Mouse (Mus musculus): Measurements from ENCODE around the gene Ftl1. TPM values are rescaled to one million over a fixed set of nuclear protein-coding genes. Genes with fewer than 3 reads are reported as not detected.

The Ftl1 gene
- total RNA-seq, 2 experiments from 2014 or later = 961 to 1,479 TPM

DNA sequence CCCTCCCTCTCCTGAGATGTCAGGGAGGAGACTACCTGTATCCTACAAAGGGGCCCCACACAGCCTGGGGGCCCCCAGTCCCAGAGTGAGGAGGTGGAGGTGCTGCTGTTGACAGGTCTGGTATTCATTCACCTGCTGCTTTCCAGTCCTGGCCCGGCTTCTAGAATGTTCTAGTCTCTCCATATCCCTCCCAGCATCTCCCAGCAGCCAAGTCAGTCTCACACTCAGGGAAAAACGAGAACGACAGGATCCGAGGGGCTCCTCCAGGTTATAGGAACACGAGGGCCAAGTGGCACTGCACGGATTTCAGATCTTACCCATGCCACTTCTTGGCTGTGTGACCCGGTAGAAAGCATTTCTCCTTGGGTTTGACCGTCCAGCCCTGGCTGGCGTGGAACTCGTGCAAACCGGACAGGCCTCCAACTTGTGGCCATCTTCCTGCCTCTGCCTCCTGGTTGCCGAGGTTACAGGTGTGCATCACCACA, 44.9 kb downstream of the Ftl1 start:
- no peak for ATAC-seq (replicated peaks; ENCODE audit: poor library complexity)

GRCm38 (mm10) chr7:45413864-45414739, 45.6 kb downstream of the Ftl1 start:
- ATAC-seq (replicated peaks; ENCODE audit: poor library complexity) = no peak

DNA sequence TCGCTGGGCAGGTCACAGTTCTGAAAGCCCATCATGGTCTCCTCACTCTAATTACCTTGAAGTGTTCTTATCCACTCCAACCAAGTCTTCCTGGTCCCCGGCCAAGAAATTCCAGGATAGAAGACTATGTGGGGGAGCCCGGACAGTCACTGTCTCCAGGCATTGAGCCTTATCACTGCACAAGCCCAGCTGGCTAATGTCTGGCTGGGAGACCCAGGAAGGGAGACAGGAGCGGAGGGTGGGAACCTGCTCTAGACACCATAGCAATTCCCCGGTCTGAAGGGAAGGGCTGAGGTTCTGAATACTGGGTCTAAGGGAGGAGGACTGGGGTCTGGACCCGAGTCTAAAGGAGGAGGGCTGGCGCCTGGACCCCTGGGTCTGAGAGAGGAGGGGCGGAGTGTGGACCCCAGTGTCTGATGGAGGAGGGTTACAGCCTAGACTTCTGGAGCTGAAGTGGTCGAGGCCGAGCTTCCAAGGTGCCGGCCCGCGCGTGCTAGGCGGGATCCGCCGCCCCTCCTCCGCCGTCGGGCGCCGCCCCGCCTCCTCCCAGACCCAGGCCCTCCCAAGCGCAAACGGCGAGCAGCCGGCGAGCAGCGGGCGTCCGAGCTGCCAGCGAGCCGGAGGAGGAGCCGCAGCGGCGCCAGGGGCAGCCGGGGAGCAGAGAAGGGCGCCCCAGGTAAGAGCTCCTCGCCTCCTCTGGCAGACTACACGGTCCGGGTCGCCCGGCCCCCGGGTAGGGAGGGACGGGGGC, 46.4 kb downstream of the Ftl1 start, which contains the start of gene Ntf5:
TSS of gene Ntf5 (plus strand) at position 583 of the 751 bp plus-strand sequence.
- ATAC-seq (replicated peaks; ENCODE audit: poor library complexity) = no peak

GRCm38 (mm10) chr7:45412421-45412820, 47.3 kb downstream of the Ftl1 start:
- no peak for ATAC-seq (replicated peaks; ENCODE audit: poor library complexity)

DNA sequence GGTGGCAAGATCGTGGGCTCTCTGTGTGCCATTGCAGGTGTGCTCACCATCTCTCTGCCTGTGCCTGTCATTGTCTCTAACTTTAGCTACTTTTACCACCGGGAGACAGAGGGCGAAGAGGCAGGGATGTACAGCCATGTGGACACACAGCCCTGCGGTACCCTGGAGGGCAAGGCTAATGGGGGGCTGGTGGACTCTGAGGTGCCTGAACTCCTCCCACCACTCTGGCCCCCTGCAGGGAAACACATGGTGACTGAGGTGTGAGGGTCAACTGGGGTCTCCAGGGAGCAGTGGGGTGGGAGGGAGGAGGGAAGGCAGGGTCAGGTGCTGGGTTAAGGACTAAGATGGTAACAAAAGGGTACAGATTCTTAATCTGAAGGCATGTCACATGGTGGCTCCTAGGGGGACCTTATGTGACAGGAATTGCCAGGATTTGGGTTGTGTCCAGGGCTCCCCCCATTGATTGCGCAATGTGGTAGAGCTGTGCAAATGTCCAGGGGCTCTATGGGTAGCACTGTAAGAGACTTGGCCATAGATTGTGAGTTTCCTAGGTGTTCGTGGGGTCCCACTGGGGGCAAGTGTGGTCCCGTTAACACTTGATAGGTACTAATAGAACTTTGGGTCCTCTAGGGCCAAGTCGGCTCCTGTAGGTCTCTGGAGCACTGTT, 50.1 kb downstream of the Ftl1 start:
- no peak for ATAC-seq (replicated peaks; ENCODE audit: poor library complexity)

GRCm38 (mm10) chr7:45408949-45409348, 50.7 kb downstream of the Ftl1 start:
- no peak for ATAC-seq (replicated peaks; ENCODE audit: poor library complexity)

GRCm38 (mm10) chr7:45408351-45408750, 51.3 kb downstream of the Ftl1 start:
- no peak for ATAC-seq (replicated peaks; ENCODE audit: poor library complexity)

Other genes starting within 250 kb of the Ftl1 start
Only the 30 nearest of the 34 such genes appear.
- gene Cd37, start 220.8 kb downstream of the Ftl1 start, total RNA-seq (2015) = 104 and 124 TPM in 2 replicates
- 76.6 and 81.9 TPM in 2 replicates for gene Cd37, start 220.8 kb downstream of the Ftl1 start, total RNA-seq (2017)
- not detected in 2 replicates for gene Slc6a16, start 218.8 kb downstream of the Ftl1 start, total RNA-seq (2015)
- not detected in 2 replicates for gene Slc6a16, start 218.8 kb downstream of the Ftl1 start, total RNA-seq (2017)
- 0.10 TPM in 1 of 2 replicates, not detected in the other for gene Slc6a21, start 182.4 kb downstream of the Ftl1 start, total RNA-seq (2015)
- not detected in 2 replicates for gene Slc6a21, start 182.4 kb downstream of the Ftl1 start, total RNA-seq (2017)
- 1.0 and 1.8 TPM in 2 replicates for gene Trpm4, start 126.1 kb downstream of the Ftl1 start, total RNA-seq (2015)
- 1.2 and 1.4 TPM in 2 replicates for gene Trpm4, start 126.1 kb downstream of the Ftl1 start, total RNA-seq (2017)
- not detected in 2 replicates for gene Hrc, start 124.6 kb downstream of the Ftl1 start, total RNA-seq (2015)
- not detected in 2 replicates for gene Hrc, start 124.6 kb downstream of the Ftl1 start, total RNA-seq (2017)
- gene Ppfia3, start 92.9 kb downstream of the Ftl1 start, total RNA-seq (2015) = not detected in 2 replicates
- not detected in 2 replicates for gene Ppfia3, start 92.9 kb downstream of the Ftl1 start, total RNA-seq (2017)
- gene Lin7b, start 89.3 kb downstream of the Ftl1 start, total RNA-seq (2015) = not detected in 2 replicates
- gene Lin7b, start 89.3 kb downstream of the Ftl1 start, total RNA-seq (2017) = not detected in 2 replicates
- gene Snrnp70, start 64.1 kb downstream of the Ftl1 start, total RNA-seq (2015) = 105 and 107 TPM in 2 replicates
- 387 and 490 TPM in 2 replicates for gene Snrnp70, start 64.1 kb downstream of the Ftl1 start, total RNA-seq (2017)
- gene Kcna7, start 54.2 kb downstream of the Ftl1 start, total RNA-seq (2015) = not detected in 2 replicates
- not detected in 2 replicates for gene Kcna7, start 54.2 kb downstream of the Ftl1 start, total RNA-seq (2017)
- 0.10 TPM in 1 of 2 replicates, not detected in the other for gene Ntf5, start 46.2 kb downstream of the Ftl1 start, total RNA-seq (2015)
- not detected in 2 replicates for gene Ntf5, start 46.2 kb downstream of the Ftl1 start, total RNA-seq (2017)
- not detected in 2 replicates for gene Lhb, start 39.1 kb downstream of the Ftl1 start, total RNA-seq (2015)
- gene Lhb, start 39.1 kb downstream of the Ftl1 start, total RNA-seq (2017) = not detected in 2 replicates
- 22.6 and 26.2 TPM in 2 replicates for gene Gys1, start 25.0 kb downstream of the Ftl1 start, total RNA-seq (2015)
- 22.3 and 24.4 TPM in 2 replicates for gene Gys1, start 25.0 kb downstream of the Ftl1 start, total RNA-seq (2017)
- gene Ruvbl2, start 21.8 kb downstream of the Ftl1 start, total RNA-seq (2015) = 180 and 205 TPM in 2 replicates
- 170 and 193 TPM in 2 replicates for gene Ruvbl2, start 21.8 kb downstream of the Ftl1 start, total RNA-seq (2017)
- gene Bax, start 7.0 kb upstream of the Ftl1 start, total RNA-seq (2015) = 20.7 and 21.5 TPM in 2 replicates
- gene Bax, start 7.0 kb upstream of the Ftl1 start, total RNA-seq (2017) = 29.6 and 35.2 TPM in 2 replicates
- gene Tulp2, start 22.0 kb upstream of the Ftl1 start, total RNA-seq (2015) = 0.07 TPM in 1 of 2 replicates, not detected in the other
- gene Tulp2, start 22.0 kb upstream of the Ftl1 start, total RNA-seq (2017) = not detected in 2 replicates
- gene Gm45808, start 26.9 kb upstream of the Ftl1 start, total RNA-seq (2015) = not detected in 2 replicates
- gene Gm45808, start 26.9 kb upstream of the Ftl1 start, total RNA-seq (2017) = not detected in 2 replicates
- 18.6 and 22.4 TPM in 2 replicates for gene Dhdh, start 28.9 kb upstream of the Ftl1 start, total RNA-seq (2015)
- gene Dhdh, start 28.9 kb upstream of the Ftl1 start, total RNA-seq (2017) = 18.1 and 20.7 TPM in 2 replicates
- gene Nucb1, start 50.5 kb upstream of the Ftl1 start, total RNA-seq (2015) = 112 and 114 TPM in 2 replicates
- 387 and 408 TPM in 2 replicates for gene Nucb1, start 50.5 kb upstream of the Ftl1 start, total RNA-seq (2017)
- 46.2 and 56.7 TPM in 2 replicates for gene Ppp1r15a, start 66.4 kb upstream of the Ftl1 start, total RNA-seq (2015)
- 70.0 and 90.7 TPM in 2 replicates for gene Ppp1r15a, start 66.4 kb upstream of the Ftl1 start, total RNA-seq (2017)
- gene Plekha4, start 66.4 kb upstream of the Ftl1 start, total RNA-seq (2015) = 0.67 TPM in 1 of 2 replicates, not detected in the other
- gene Plekha4, start 66.4 kb upstream of the Ftl1 start, total RNA-seq (2017) = 0.04 and 0.34 TPM in 2 replicates
- gene Hsd17b14, start 95.0 kb upstream of the Ftl1 start, total RNA-seq (2015) = 0.22 and 5.5 TPM in 2 replicates
- 1.2 and 8.2 TPM in 2 replicates for gene Hsd17b14, start 95.0 kb upstream of the Ftl1 start, total RNA-seq (2017)
- 43.5 and 55.9 TPM in 2 replicates for gene Bcat2, start 110.3 kb upstream of the Ftl1 start, total RNA-seq (2015)
- gene Bcat2, start 110.3 kb upstream of the Ftl1 start, total RNA-seq (2017) = 37.0 and 44.0 TPM in 2 replicates
- gene Fgf21, start 155.6 kb upstream of the Ftl1 start, total RNA-seq (2015) = not detected in 2 replicates
- gene Fgf21, start 155.6 kb upstream of the Ftl1 start, total RNA-seq (2017) = not detected in 2 replicates
- not detected in 2 replicates for gene Fut1, start 157.4 kb upstream of the Ftl1 start, total RNA-seq (2015)
- not detected in 2 replicates for gene Fut1, start 157.4 kb upstream of the Ftl1 start, total RNA-seq (2017)
- 0.32 TPM in 1 of 2 replicates, not detected in the other for gene Izumo1, start 161.9 kb upstream of the Ftl1 start, total RNA-seq (2015)
- gene Izumo1, start 161.9 kb upstream of the Ftl1 start, total RNA-seq (2017) = 0.24 TPM in 1 of 2 replicates, not detected in the other
- gene Rasip1, start 167.6 kb upstream of the Ftl1 start, total RNA-seq (2015) = 0.10 TPM in 1 of 2 replicates, not detected in the other
- 0.08 TPM in 1 of 2 replicates, not detected in the other for gene Rasip1, start 167.6 kb upstream of the Ftl1 start, total RNA-seq (2017)
- gene Mamstr, start 180.1 kb upstream of the Ftl1 start, total RNA-seq (2015) = 0.64 TPM in 1 of 2 replicates, not detected in the other
- gene Mamstr, start 180.1 kb upstream of the Ftl1 start, total RNA-seq (2017) = 0.12 TPM in 1 of 2 replicates, not detected in the other
- not detected in 2 replicates for gene Fut2, start 206.5 kb upstream of the Ftl1 start, total RNA-seq (2015)
- gene Fut2, start 206.5 kb upstream of the Ftl1 start, total RNA-seq (2017) = not detected in 2 replicates
- not detected in 2 replicates for gene Ntn5, start 224.1 kb upstream of the Ftl1 start, total RNA-seq (2015)
- gene Ntn5, start 224.1 kb upstream of the Ftl1 start, total RNA-seq (2017) = not detected in 2 replicates
- not detected in 2 replicates for gene Sec1, start 234.5 kb upstream of the Ftl1 start, total RNA-seq (2015)
- gene Sec1, start 234.5 kb upstream of the Ftl1 start, total RNA-seq (2017) = not detected in 2 replicates

Data from megakaryocyte progenitor cell, adult 5-6 weeks (primary cell).